Mouse (Mus musculus) MEL (cell line): ENCODE results near the gene Nop16.

Source experiments
- CTCF ChIP-seq, 3 experiments: IDR thresholded peaks in 2 of 3; conservative IDR thresholded peaks in 1 of 3; 2 replicates each; pipeline ENCODE4 v1.5.1; 2011 to 2012; ENCODE audit warnings: low read length in 3 of 3, low read depth in 2 of 3, mild to moderate bottlenecking in 2 of 3, improper control_type of control experiment in 1 of 3, inconsistent platforms in 1 of 3, mixed read lengths in 1 of 3, moderate library complexity in 1 of 3; ENCODE audit not compliant: control insufficient read depth in 1 of 3, insufficient read depth in 1 of 3, poor library complexity in 1 of 3, severe bottlenecking in 1 of 3
- ELF1 ChIP-seq: IDR thresholded peaks from 2 replicates; pipeline ENCODE4 v1.6.1; 2014; ENCODE audit warnings: low read depth, mild to moderate bottlenecking, inconsistent platforms, low read length, improper control_type of control experiment, moderate library complexity
- EP300 ChIP-seq, 2 experiments: IDR thresholded peaks; 2 replicates each; pipeline ENCODE4 v1.6.1; 2011; ENCODE audit warnings: improper control_type of control experiment in 2 of 2, low read length in 2 of 2, low read depth in 1 of 2, mild to moderate bottlenecking in 1 of 2
- MAX ChIP-seq: IDR thresholded peaks from 2 replicates; pipeline ENCODE4 v1.6.1; 2011; ENCODE audit warnings: low read length, improper control_type of control experiment
- POLR2A ChIP-seq, 2 experiments: IDR thresholded peaks; 2 replicates each; pipeline ENCODE4 v1.6.1; 2011 to 2012; ENCODE audit warnings: low read length in 2 of 2, mild to moderate bottlenecking in 2 of 2, control low read depth in 1 of 2, improper control_type of control experiment in 1 of 2, low read depth in 1 of 2, moderate library complexity in 1 of 2; ENCODE audit not compliant: control insufficient read depth in 1 of 2, insufficient read depth in 1 of 2, poor library complexity in 1 of 2
- TAL1 ChIP-seq: IDR thresholded peaks from 2 replicates; pipeline ENCODE4 v1.6.1; 2012; ENCODE audit warnings: mild to moderate bottlenecking, inconsistent platforms, low read length, moderate library complexity, mixed read lengths

DNA sequence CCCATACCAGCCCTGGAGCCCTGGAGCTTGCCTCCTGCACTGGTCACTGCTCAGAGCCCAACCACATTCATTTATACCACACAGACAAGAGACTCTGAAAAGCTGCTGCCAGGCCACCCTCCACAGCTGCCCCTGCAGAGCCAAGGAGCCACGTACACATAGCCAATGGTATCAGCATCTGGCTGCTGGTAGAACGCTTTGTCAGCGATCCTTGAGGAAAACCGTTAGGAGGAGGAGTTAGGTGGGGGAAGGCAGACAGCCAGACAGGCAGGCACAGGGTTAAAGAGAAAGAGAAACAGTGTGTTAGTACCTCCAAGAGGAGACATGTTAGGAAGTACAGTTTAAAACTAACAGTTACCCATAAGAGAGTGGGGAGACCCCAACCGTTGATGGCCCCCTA is 7.0 kb upstream of the Nop16 start:
- TF ChIP-seq CTCF (IDR thresholded peaks at IDR 0.05 in 2 of 3, conservative IDR thresholded peaks at IDR 0.05 in 1 of 3; ENCODE audit: control insufficient read depth in 1 of 3, insufficient read depth in 1 of 3, low read depth in 2 of 3, low read length in 3 of 3, poor library complexity in 1 of 3, severe bottlenecking in 1 of 3) (no peak), TAL1 (no peak), EP300 (IDR thresholded peaks at IDR 0.05; ENCODE audit: low read depth in 1 of 2, low read length in 2 of 2) (no peak), ELF1 (no peak), POLR2A (IDR thresholded peaks at IDR 0.05; ENCODE audit: control insufficient read depth in 1 of 2, insufficient read depth in 1 of 2, low read depth in 1 of 2, low read length in 2 of 2, poor library complexity in 1 of 2) (no peak), MAX (no peak)
